Mouse (Mus musculus) gastrocnemius, postnatal 36 days (tissue): ENCODE measurements around the gene Polr2h. TPM values are rescaled to one million over a fixed set of nuclear protein-coding genes. Genes with fewer than 3 reads are reported as not detected.
"Not testable (repeated sequence)": the region's sequence is repeated elsewhere in the genome, so short reads cannot be mapped to it uniquely, and the experiment has no call there.

Experiments
- DNase-seq, 2 experiments: peaks; one replicate each; pipeline ENCODE4 v3.0.0; 2022
- intact Hi-C: fragments of 180-260 bp; cut with DNase I; formaldehyde crosslinking; loops from one replicate; pipeline ENCODE4 v1.15.1; 2025
- long read RNA-seq, 2 experiments: library from polyadenylated mRNA; stranded (forward); transcript quantifications; one replicate each; pipeline ENCODE4 v2.0.0; 2021
- total RNA-seq, 2 experiments: library from RNA; stranded (reverse); gene quantifications; 2 replicates each; pipeline ENCODE4 v1.2.3; 2021

Polr2h gene
- 1 to 10 TPM; 7.7 to 9.3 TPM for total RNA-seq
- long read RNA-seq, experiment 1, transcript Polr2h-201 (5 exons, 950 nt) = major isoform, 11 of 13 reads
- long read RNA-seq, experiment 1, partial matches to known transcripts = 0 of 13 reads
- long read RNA-seq, experiment 1, other reads (novel, unspliced or antisense) = 2 of 13 reads
- long read RNA-seq, experiment 2, transcript Polr2h-201 (5 exons, 950 nt) = major isoform, 14 of 14 reads
- long read RNA-seq, experiment 2, partial matches to known transcripts = 0 of 14 reads
- long read RNA-seq, experiment 2, other reads (novel, unspliced or antisense) = 0 of 14 reads

GRCm38 (mm10) chr16:20717181-20717977 lies at the start of gene Polr2h, which contains the start of gene Clcn2:
TSS of gene Polr2h (plus strand) at chr16:20717665.
TSS of gene Clcn2 (minus strand) at chr16:20717746.
- intact Hi-C loops = no loop called here

GRCm38 (mm10) chr16:20668013-20668412 lies 49.5 kb upstream of the Polr2h start, which contains the start of gene Eif4g1:
TSS of gene Eif4g1 (plus strand) at chr16:20668313.
- DNase-seq, intact Hi-C loops: not testable (repeated sequence)

More at GRCm38 (mm10) chr16:20717181-20717977, at the start of gene Polr2h, which contains the start of gene Clcn2:
- peak; percentile 95 to 98 for DNase-seq

GRCm38 (mm10) chr16:20670291-20670690 lies 47.2 kb upstream of the Polr2h start:
- no peak for DNase-seq
- intact Hi-C loops = no loop called here

- no peak for DNase-seq
- intact Hi-C loops = no loop called here
These were observed 45.6 kb upstream of the Polr2h start for GRCm38 (mm10) chr16:20671886-20672285.

- DNase-seq = peak; percentile 93 to 95
- intact Hi-C loops = no loop called here
These were observed 45.0 kb upstream of the Polr2h start for GRCm38 (mm10) chr16:20672500-20672902.

- DNase-seq = peak; percentile 60 to 65
- intact Hi-C loops = no loop called here
These were observed 44.3 kb upstream of the Polr2h start for GRCm38 (mm10) chr16:20672965-20673705.

GRCm38 (mm10) chr16:20673706-20674303 lies 43.7 kb upstream of the Polr2h start:
- no peak for DNase-seq

GRCm38 (mm10) chr16:20675213-20675612 lies 42.3 kb upstream of the Polr2h start:
- intact Hi-C loops = no loop called here

More at GRCm38 (mm10) chr16:20673706-20674303, 43.7 kb upstream of the Polr2h start:
- intact Hi-C loops = no loop called here

GRCm38 (mm10) chr16:20676702-20677101 lies 40.8 kb upstream of the Polr2h start:
- intact Hi-C loops = no loop called here
- no peak for DNase-seq

More at GRCm38 (mm10) chr16:20675213-20675612, 42.3 kb upstream of the Polr2h start:
- DNase-seq = no peak

GRCm38 (mm10) chr16:20677380-20677779 lies 40.1 kb upstream of the Polr2h start:
- DNase-seq = no peak
- intact Hi-C loops = no loop called here

GRCm38 (mm10) chr16:20677974-20678675 lies 39.3 kb upstream of the Polr2h start:
- peak; percentile 87 to 89 for DNase-seq
- intact Hi-C loops = no loop called here

- intact Hi-C loops = no loop called here
- DNase-seq = no peak
These were observed 26.7 kb upstream of the Polr2h start for GRCm38 (mm10) chr16:20690774-20691173.

GRCm38 (mm10) chr16:20691617-20692016 lies 25.8 kb upstream of the Polr2h start:
- intact Hi-C loops = no loop called here
- no peak for DNase-seq

GRCm38 (mm10) chr16:20692241-20692965 lies 25.1 kb upstream of the Polr2h start:
- intact Hi-C loops = no loop called here
- DNase-seq = no peak

- intact Hi-C loops = no loop called here
- DNase-seq = peak; percentile 83 to 85
These were observed 24.3 kb upstream of the Polr2h start, which contains the start of gene Fam131a for GRCm38 (mm10) chr16:20693111-20693701. TSS of gene Fam131a (plus strand) at chr16:20693241.

- intact Hi-C loops = no loop called here
- DNase-seq = peak; percentile 59 to 63
These were observed 22.7 kb upstream of the Polr2h start for GRCm38 (mm10) chr16:20694781-20695180.

- DNase-seq = peak; percentile 76 to 85
- intact Hi-C loops = no loop called here
These were observed 21.7 kb upstream of the Polr2h start for GRCm38 (mm10) chr16:20695622-20696323.

- no peak for DNase-seq
- intact Hi-C loops = no loop called here
These were observed 18.2 kb upstream of the Polr2h start for GRCm38 (mm10) chr16:20699266-20699665.
